In genomic region chr13:60839353-60839902, GRCm38 (mm10) we compare ENCODE assay signal across 44 mouse cellular contexts. TPM values are rescaled to one million over a fixed set of nuclear protein-coding genes. Genes with fewer than 3 reads are reported as not detected.
DNase-seq lines count a peak whose midpoint lies in the region; ATAC-seq and TF ChIP-seq lines count a peak whose summit lies in the region.
"Had no signal": no experiment of that assay in that cellular context is flagged by ENCODE, and none has a peak within 500 bp of the region (broad histone marks: within the 10 kb centered on the region; RNA-seq: fewer than 3 reads in every experiment).

No protein-coding gene starts in this region.

- H3K27ac ChIP-seq in midbrain, embryonic 13.5 days = no peak overlapping the region
- H3K27ac ChIP-seq in hindbrain, postnatal 0 days = no peak overlapping the region
- H3K27ac ChIP-seq: embryonic facial prominence, embryonic 13.5 days; forebrain, embryonic 10.5 days; forebrain, embryonic 15.5 days; heart, embryonic 13.5 days; limb, embryonic 10.5 days; limb, embryonic 15.5 days; liver, embryonic 14.5 days; midbrain, embryonic 10.5 days had no signal

- H3K4me1 ChIP-seq in midbrain, embryonic 13.5 days (replicated peaks) = no peaks in the 10 kb centered on the region
- H3K4me1 ChIP-seq in hindbrain, postnatal 0 days (ENCODE audit: insufficient read depth, low read length) = no peaks in the 10 kb centered on the region
- H3K4me1 ChIP-seq: embryonic facial prominence, embryonic 13.5 days; forebrain, embryonic 10.5 days; forebrain, embryonic 15.5 days; heart, embryonic 13.5 days; limb, embryonic 10.5 days; limb, embryonic 15.5 days; midbrain, embryonic 10.5 days had no signal

- 81% methylated on average over 2 of the region's 2 CpGs for WGBS in midbrain, embryonic 13.5 days
- WGBS in hindbrain, postnatal 0 days = 72% methylated on average over 2 of the region's 2 CpGs

- H3K9ac ChIP-seq in midbrain, embryonic 13.5 days (replicated peaks) = no peak overlapping the region
- no peak overlapping the region for H3K9ac ChIP-seq in hindbrain, postnatal 0 days (replicated peaks; ENCODE audit: low read length)
- H3K9ac ChIP-seq: embryonic facial prominence, embryonic 13.5 days; forebrain, embryonic 15.5 days; heart, embryonic 13.5 days; limb, embryonic 15.5 days; liver, embryonic 14.5 days had no signal

- intact Hi-C loops in heart, postnatal 10 days (cut with DNase I) = no loop called here

- peak; percentile 83 for ATAC-seq in inflammation-experienced regulatory T-cells, adult 6 months
- ATAC-seq in midbrain, embryonic 13.5 days = no peak
- no peak for ATAC-seq in hindbrain, postnatal 0 days
- ATAC-seq: forebrain, embryonic 15.5 days; hindbrain, embryonic 16.5 days; intestine, postnatal 0 days; midbrain, embryonic 16.5 days; Patski had no signal

- DNase-seq in CD4-positive helper T cell, adult 2 months (ENCODE audit: low read depth, low spot score) = peak; percentile 41
- DNase-seq in T-cell, adult 2 months (ENCODE audit: low spot score) = peak; percentile 56
- peak; percentile 25 to 57 for DNase-seq in natural killer cell, adult 2 months (ENCODE audit: low spot score in 2 of 2)
- no peak for DNase-seq in hindbrain, postnatal 0 days (ENCODE audit: low spot score)
- DNase-seq in heart, postnatal 10 days = no peak
- DNase-seq: adrenal gland, adult 8-10 months; B cell, adult 2 months; cerebellum, adult 11-12 months; cerebellum, adult 9-11 months; gastrocnemius, postnatal 10 days; heart, postnatal 14 days; kidney, adult 9 months; kidney, postnatal 10 days; layer of hippocampus, postnatal 36 days; lung, adult 2 months; lung, postnatal 10 days; retina, postnatal 1 day; right cerebral cortex, postnatal 14 days had no signal

- H3K27me3 ChIP-seq in midbrain, embryonic 13.5 days = no peaks in the 10 kb centered on the region
- no peaks in the 10 kb centered on the region for H3K27me3 ChIP-seq in hindbrain, postnatal 0 days (ENCODE audit: insufficient read depth, low read length)
- H3K27me3 ChIP-seq: embryonic facial prominence, embryonic 13.5 days; forebrain, embryonic 15.5 days; heart, embryonic 13.5 days; limb, embryonic 15.5 days had no signal

- H3K4me3 ChIP-seq in midbrain, embryonic 13.5 days (replicated peaks) = no peak overlapping the region
- no peak overlapping the region for H3K4me3 ChIP-seq in hindbrain, postnatal 0 days (ENCODE audit: low read length)
- H3K4me3 ChIP-seq: embryonic facial prominence, embryonic 13.5 days; forebrain, embryonic 10.5 days; forebrain, embryonic 15.5 days; heart, embryonic 13.5 days; limb, embryonic 10.5 days; limb, embryonic 15.5 days; midbrain, embryonic 10.5 days; myocyte had no signal

- no peak overlapping the region for H3K4me2 ChIP-seq in midbrain, embryonic 13.5 days (replicated peaks)
- no peak overlapping the region for H3K4me2 ChIP-seq in hindbrain, postnatal 0 days (ENCODE audit: low read depth, low read length)
- H3K4me2 ChIP-seq: embryonic facial prominence, embryonic 13.5 days; forebrain, embryonic 15.5 days; heart, embryonic 13.5 days; limb, embryonic 15.5 days had no signal

- H3K36me3 ChIP-seq in midbrain, embryonic 13.5 days = no peaks in the 10 kb centered on the region
- no peaks in the 10 kb centered on the region for H3K36me3 ChIP-seq in hindbrain, postnatal 0 days (ENCODE audit: insufficient read depth, low read length)
- H3K36me3 ChIP-seq: embryonic facial prominence, embryonic 13.5 days; forebrain, embryonic 10.5 days; forebrain, embryonic 15.5 days; heart, embryonic 13.5 days; limb, embryonic 10.5 days; limb, embryonic 15.5 days; midbrain, embryonic 10.5 days had no signal

- TF ChIP-seq CTCF in hindbrain, postnatal 0 days (IDR thresholded peaks at IDR 0.05; ENCODE audit: low read depth) = no peak

- no peaks in the 10 kb centered on the region; the same call in 1 of the 2 replicates for H3K9me3 ChIP-seq in midbrain, embryonic 13.5 days
- H3K9me3 ChIP-seq in hindbrain, postnatal 0 days (ENCODE audit: low read length) = no peaks in the 10 kb centered on the region
- H3K9me3 ChIP-seq: embryonic facial prominence, embryonic 13.5 days; forebrain, embryonic 10.5 days; forebrain, embryonic 15.5 days; heart, embryonic 13.5 days; limb, embryonic 10.5 days; limb, embryonic 15.5 days; midbrain, embryonic 10.5 days had no signal

RNA-seq across cellular contexts. Expression of gene 4930486L24Rik, which starts 24.8 kb away (rescaled TPM):
- 1 to 10 TPM in 2 of 3 experiments, not detected in 1; 2.0 to 3.6 TPM for polyA plus RNA-seq in inflammation-experienced regulatory T-cells, adult 6 months (2017; shearing (Covaris generic))
- polyA plus RNA-seq in midbrain, embryonic 13.5 days (2015; fragmentation: Nextera tagmentation; extraction: Ambion mirVana) = not detected in 2 replicates
- 0.68 TPM in 1 of 2 replicates, not detected in the other for total RNA-seq in hindbrain, postnatal 0 days (2014; rRNA removed)
- 0.14 TPM in 1 of 2 replicates, not detected in the other for polyA plus RNA-seq in hindbrain, postnatal 0 days (2015; fragmentation: Nextera tagmentation; extraction: Ambion mirVana)
- under 1 TPM in 1 of 2 experiments, not detected in 1; 0.86 TPM for total RNA-seq in heart, postnatal 10 days (2021)
- total RNA-seq: layer of hippocampus, postnatal 36 days; left cerebral cortex, postnatal 10 days; MEL had no signal
- polyA plus RNA-seq: forebrain, embryonic 10.5 days; heart, embryonic 13.5 days; hindbrain, embryonic 11.5 days; large intestine, adult 2 months; limb, embryonic 10.5 days; lung, adult 2 months; midbrain, embryonic 16.5 days; neural tube, embryonic 14.5 days; small intestine, adult 2 months; stomach, embryonic 16.5 days had no signal

RNA-seq across cellular contexts. Expression of gene Ctsll3, which starts 36.8 kb away (rescaled TPM):
- not detected for polyA plus RNA-seq in inflammation-experienced regulatory T-cells, adult 6 months (2017; shearing (Covaris generic))
- not detected in 2 replicates for polyA plus RNA-seq in midbrain, embryonic 13.5 days (2015; fragmentation: Nextera tagmentation; extraction: Ambion mirVana)
- not detected in 2 replicates for total RNA-seq in hindbrain, postnatal 0 days (2014; rRNA removed)
- polyA plus RNA-seq in hindbrain, postnatal 0 days (2015; fragmentation: Nextera tagmentation; extraction: Ambion mirVana) = not detected in 2 replicates
- total RNA-seq in heart, postnatal 10 days (2021) = not detected
- total RNA-seq: adrenal gland, adult 8-10 months; gastrocnemius, postnatal 10 days; heart, adult 8-10 months; heart, postnatal 14 days; layer of hippocampus, postnatal 36 days; left cerebral cortex, postnatal 10 days; MEL had no signal
- polyA plus RNA-seq: embryonic facial prominence, embryonic 13.5 days; forebrain, embryonic 10.5 days; forebrain, embryonic 15.5 days; frontal cortex, adult 2 months; gonadal fat pad, adult 2 months; heart, embryonic 13.5 days; hindbrain, embryonic 11.5 days; hindbrain, embryonic 16.5 days; intestine, postnatal 0 days; large intestine, adult 2 months; limb, embryonic 10.5 days; liver, embryonic 14.5 days; lung, adult 2 months; midbrain, embryonic 10.5 days; midbrain, embryonic 16.5 days; myocyte; neural tube, embryonic 14.5 days; Patski; small intestine, adult 2 months; stomach, embryonic 16.5 days; urinary bladder, adult 2 months had no signal

RNA-seq across cellular contexts. Expression of gene BC051665, which starts 53.3 kb away (rescaled TPM):
- polyA plus RNA-seq in inflammation-experienced regulatory T-cells, adult 6 months (2017; shearing (Covaris generic)) = not detected
- not detected in 2 replicates for polyA plus RNA-seq in midbrain, embryonic 13.5 days (2015; fragmentation: Nextera tagmentation; extraction: Ambion mirVana)
- total RNA-seq in hindbrain, postnatal 0 days (2014; rRNA removed) = not detected in 2 replicates
- not detected in 2 replicates for polyA plus RNA-seq in hindbrain, postnatal 0 days (2015; fragmentation: Nextera tagmentation; extraction: Ambion mirVana)
- not detected for total RNA-seq in heart, postnatal 10 days (2021)
- total RNA-seq: adrenal gland, adult 8-10 months; gastrocnemius, postnatal 10 days; heart, adult 8-10 months; heart, postnatal 14 days; layer of hippocampus, postnatal 36 days; left cerebral cortex, postnatal 10 days; MEL had no signal
- polyA plus RNA-seq: embryonic facial prominence, embryonic 13.5 days; forebrain, embryonic 10.5 days; forebrain, embryonic 15.5 days; frontal cortex, adult 2 months; gonadal fat pad, adult 2 months; heart, embryonic 13.5 days; hindbrain, embryonic 11.5 days; hindbrain, embryonic 16.5 days; intestine, postnatal 0 days; large intestine, adult 2 months; limb, embryonic 10.5 days; limb, embryonic 15.5 days; liver, embryonic 14.5 days; lung, adult 2 months; midbrain, embryonic 10.5 days; midbrain, embryonic 16.5 days; myocyte; neural tube, embryonic 14.5 days; Patski; small intestine, adult 2 months; stomach, embryonic 16.5 days; urinary bladder, adult 2 months had no signal

RNA-seq across cellular contexts. Expression of gene Gm49392, which starts 57.3 kb away (rescaled TPM):
- 1 to 10 TPM in 1 of 3 experiments, not detected in 2; 3.2 TPM for polyA plus RNA-seq in inflammation-experienced regulatory T-cells, adult 6 months (2017; shearing (Covaris generic))
- polyA plus RNA-seq in midbrain, embryonic 13.5 days (2015; fragmentation: Nextera tagmentation; extraction: Ambion mirVana) = 0.14 TPM in 1 of 2 replicates, not detected in the other
- total RNA-seq in hindbrain, postnatal 0 days (2014; rRNA removed) = not detected in 2 replicates
- 0.33 TPM in 1 of 2 replicates, not detected in the other for polyA plus RNA-seq in hindbrain, postnatal 0 days (2015; fragmentation: Nextera tagmentation; extraction: Ambion mirVana)
- 1 to 10 TPM; 1.5 to 1.7 TPM for total RNA-seq in heart, postnatal 10 days (2021)
- total RNA-seq: layer of hippocampus, postnatal 36 days; MEL had no signal
- polyA plus RNA-seq: embryonic facial prominence, embryonic 13.5 days; forebrain, embryonic 10.5 days; forebrain, embryonic 15.5 days; hindbrain, embryonic 16.5 days; intestine, postnatal 0 days; limb, embryonic 15.5 days; midbrain, embryonic 10.5 days; neural tube, embryonic 14.5 days; Patski; small intestine, adult 2 months had no signal

RNA-seq across cellular contexts. Expression of gene Ctla2b, which starts 57.8 kb away (rescaled TPM):
- polyA plus RNA-seq in inflammation-experienced regulatory T-cells, adult 6 months (2017; shearing (Covaris generic)) = 10 to 100 TPM in 2 of 3 experiments, 1 to 10 TPM in 1; 6.4 to 21.4 (median 12.7) TPM
- 0.24 and 1.7 TPM in 2 replicates for polyA plus RNA-seq in midbrain, embryonic 13.5 days (2015; fragmentation: Nextera tagmentation; extraction: Ambion mirVana)
- 0.84 and 4.3 TPM in 2 replicates for total RNA-seq in hindbrain, postnatal 0 days (2014; rRNA removed)
- polyA plus RNA-seq in hindbrain, postnatal 0 days (2015; fragmentation: Nextera tagmentation; extraction: Ambion mirVana) = 0.86 and 1.3 TPM in 2 replicates
- 10 to 100 TPM in 1 of 2 experiments, 1 to 10 TPM in 1; 9.0 to 10.4 TPM for total RNA-seq in heart, postnatal 10 days (2021)
- total RNA-seq: MEL had no signal

Comparison
In these comparisons a context has a peak if more than half of its experiments do, and no peak if none do; other contexts are left out.
1. DNase-seq: peak in CD4-positive helper T cell, adult 2 months (single experiment), T-cell, adult 2 months (single experiment) and natural killer cell, adult 2 months (2 of 2); none in hindbrain, postnatal 0 days (single experiment) and heart, postnatal 10 days (0 of 2).